Mouse (Mus musculus) cortical plate, adult 2 months (tissue): ENCODE measurements around the gene Fbxw11.

Experiments
- CTCF ChIP-seq: fragments of 200-500 bp; IDR thresholded peaks from 2 replicates; pipeline ENCODE4 v1.5.1; 2011; ENCODE audit warnings: mild to moderate bottlenecking, control low read depth, low read length; ENCODE audit not compliant: insufficient read depth; ENCODE audit errors: extremely low read depth
- POLR2A ChIP-seq: fragments of 200-500 bp; IDR thresholded peaks from 2 replicates; pipeline ENCODE4 v1.6.1; 2011; ENCODE audit warnings: mild to moderate bottlenecking, low read length, control low read depth; ENCODE audit not compliant: insufficient read depth; ENCODE audit errors: extremely low read depth

DNA sequence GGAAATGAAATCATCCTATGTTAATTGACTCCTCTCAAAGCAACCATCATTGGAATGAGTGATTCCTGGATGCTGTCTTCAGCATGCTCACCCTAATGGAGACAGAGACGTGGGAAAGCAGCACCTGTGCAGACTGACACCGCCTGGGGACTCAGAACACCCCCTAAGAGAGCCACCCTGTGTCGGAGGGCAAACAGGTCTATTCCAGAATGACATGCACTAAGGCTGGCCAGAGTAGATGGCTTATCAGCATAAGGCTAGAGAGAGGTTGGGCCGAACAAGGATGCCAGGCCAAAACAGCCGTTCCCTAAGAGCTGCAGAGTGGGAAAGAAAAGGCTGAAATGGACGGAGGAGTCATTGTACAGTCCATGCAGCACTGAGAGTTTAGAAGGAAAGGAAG, 16.4 kb upstream of the Fbxw11 start:
- TF ChIP-seq POLR2A (no peak), CTCF (no peak)
